Mouse (Mus musculus) left cerebral cortex, adult 2 months (tissue): ENCODE data around the gene Txndc2. TPM values are rescaled to one million over a fixed set of nuclear protein-coding genes. Genes with fewer than 3 reads are reported as not detected.

ENCODE experiments used
- DNase-seq, 2 experiments: peaks; one replicate each; pipeline ENCODE4 v3.0.0; 2021 to 2022; ENCODE audit warnings: low spot score in 2 of 2, mixed read lengths in 1 of 2; ENCODE audit errors: extremely low spot score in 1 of 2
- H3K27ac ChIP-seq: fragments of 200-600 bp; 2 replicates; pipeline ENCODE4 v1.8.1; 2022
- H3K4me3 ChIP-seq: fragments of 200-600 bp; 2 replicates; pipeline ENCODE4 v1.8.1; 2022
- CTCF ChIP-seq: fragments of 200-600 bp; IDR thresholded peaks from 2 replicates; pipeline ENCODE4 v1.8.1; 2022; ENCODE audit warnings: antibody characterized with exemption, mild to moderate bottlenecking, moderate library complexity
- intact Hi-C: fragments of 180-260 bp; cut with DNase I; formaldehyde crosslinking; loops from one replicate; pipeline ENCODE4 v1.15.1; 2025
- total RNA-seq, 2 experiments: library from RNA; stranded (reverse); gene quantifications; 2 replicates each; pipeline ENCODE4 v1.2.3; 2021

The Txndc2 gene
- total RNA-seq, 2 experiments from 2014 or later = 0.19 to 0.25 TPM

- no peak overlapping the region for H3K27ac ChIP-seq
- H3K4me3 ChIP-seq = no peak overlapping the region
- no peak for TF ChIP-seq CTCF
- intact Hi-C loops = no loop called here
- DNase-seq = no peak
These were observed 36.0 kb downstream of the Txndc2 start for GRCm38 (mm10) chr17:65606014-65606413.

GRCm38 (mm10) chr17:65604892-65605291 is 37.1 kb downstream of the Txndc2 start:
- no peak overlapping the region for H3K27ac ChIP-seq
- intact Hi-C loops = no loop called here
- no peak overlapping the region for H3K4me3 ChIP-seq
- no peak for TF ChIP-seq CTCF
- no peak for DNase-seq

GRCm38 (mm10) chr17:65604315-65604714 is 37.7 kb downstream of the Txndc2 start:
- Histone ChIP-seq H3K4me3 (no peak overlapping the region), H3K27ac (no peak overlapping the region)
- TF ChIP-seq CTCF = no peak
- intact Hi-C loops = no loop called here
- DNase-seq = no peak

GRCm38 (mm10) chr17:65597857-65598486 is 44.0 kb downstream of the Txndc2 start:
- Histone ChIP-seq H3K27ac (no peak overlapping the region), H3K4me3 (no peak overlapping the region)
- no peak for TF ChIP-seq CTCF
- intact Hi-C loops = no loop called here
- DNase-seq = no peak

GRCm38 (mm10) chr17:65594687-65595086 is 47.3 kb downstream of the Txndc2 start:
- TF ChIP-seq CTCF = no peak
- Histone ChIP-seq H3K4me3 (no peak overlapping the region), H3K27ac (no peak overlapping the region)
- DNase-seq = no peak
- intact Hi-C loops = no loop called here

Other genes with a start within 250 kb of the Txndc2 start
- 1 to 10 TPM; 1.8 to 2.4 TPM for gene Tmem232, start 101.4 kb downstream of the Txndc2 start, total RNA-seq
- 100 to 1,000 TPM; 150 to 151 TPM for gene Vapa, start 28.6 kb downstream of the Txndc2 start, total RNA-seq
- gene Rab31, start 130.6 kb upstream of the Txndc2 start, total RNA-seq = 10 to 100 TPM; 53.6 to 54.7 TPM
- 10 to 100 TPM; 46.5 to 52.5 TPM for gene Ppp4r1, start 140.4 kb upstream of the Txndc2 start, total RNA-seq
- 10 to 100 TPM; 69.3 to 69.6 TPM for gene Ralbp1, start 243.6 kb upstream of the Txndc2 start, total RNA-seq